Mouse (Mus musculus): ENCODE measurements around the gene Mcm2. TPM values are rescaled to one million over a fixed set of nuclear protein-coding genes. Genes with fewer than 3 reads are reported as not detected.

The Mcm2 gene
- polyA plus RNA-seq, 1 experiment, result 42.1 TPM

GRCm38 (mm10) chr6:88935735-88936276 is 37.2 kb upstream of the Mcm2 start:
- Histone ChIP-seq H3ac (ENCODE audit: control insufficient read depth, insufficient read length) (no peak overlapping the region), H3K36me3 (ENCODE audit: control insufficient read depth, insufficient read depth) (no peaks in the 10 kb centered on the region), H3K4me2 (ENCODE audit: low read depth) (no peak overlapping the region), H3K4me3 (no peak overlapping the region), H3K27me3 (ENCODE audit: control insufficient read depth, insufficient read depth, insufficient read length) (no peaks in the 10 kb centered on the region), H3K79me2 (ENCODE audit: control insufficient read depth, insufficient read depth) (no peaks in the 10 kb centered on the region)
- TF ChIP-seq POLR2AphosphoS2 (IDR thresholded peaks at IDR 0.05; ENCODE audit: insufficient read length, low read depth) (no peak), CEBPB (IDR thresholded peaks at IDR 0.05; ENCODE audit: insufficient read depth, poor library complexity, severe bottlenecking) (no peak), USF1 (IDR thresholded peaks at IDR 0.05; ENCODE audit: low read depth) (no peak), TCF12 (IDR thresholded peaks at IDR 0.05; ENCODE audit: insufficient read depth, poor library complexity, severe bottlenecking) (no peak), TCF3 (IDR thresholded peaks at IDR 0.05; ENCODE audit: insufficient read length, low read depth) (no peak), MAX (IDR thresholded peaks at IDR 0.05; ENCODE audit: low read depth) (no peak), E2F4 (IDR thresholded peaks at IDR 0.05; ENCODE audit: insufficient read depth) (no peak), POLR2A (IDR thresholded peaks at IDR 0.05; ENCODE audit: insufficient read length, low read depth) (no peak), REST (IDR thresholded peaks at IDR 0.05; ENCODE audit: insufficient read depth, insufficient read length) (no peak), SRF (IDR thresholded peaks at IDR 0.05; ENCODE audit: control insufficient read depth, insufficient read length, low read depth) (no peak), MYOD1 (IDR thresholded peaks at IDR 0.05; ENCODE audit: control insufficient read depth in 1 of 3, insufficient read length in 2 of 3, low read depth in 2 of 3) (no peak), MYOG (IDR thresholded peaks at IDR 0.05; ENCODE audit: control insufficient read depth in 1 of 3, insufficient read depth in 1 of 3, insufficient read length in 2 of 3, low read depth in 2 of 3) (no peak)

- TF ChIP-seq CEBPB (IDR thresholded peaks at IDR 0.05; ENCODE audit: insufficient read depth, poor library complexity, severe bottlenecking) (no peak), MYOG (IDR thresholded peaks at IDR 0.05; ENCODE audit: control insufficient read depth in 1 of 3, insufficient read depth in 1 of 3, insufficient read length in 2 of 3, low read depth in 2 of 3) (no peak)
- H3ac ChIP-seq (ENCODE audit: control insufficient read depth, insufficient read length), result no peak overlapping the region
- no peaks in the 10 kb centered on the region for H3K27me3 ChIP-seq (ENCODE audit: control insufficient read depth, insufficient read depth, insufficient read length)
- peak overlapping the region; percentile 4 for H3K4me2 ChIP-seq (ENCODE audit: low read depth)
- no peak overlapping the region for H3K4me3 ChIP-seq
- no peaks in the 10 kb centered on the region for H3K36me3 ChIP-seq (ENCODE audit: control insufficient read depth, insufficient read depth)
- no peaks in the 10 kb centered on the region for H3K79me2 ChIP-seq (ENCODE audit: control insufficient read depth, insufficient read depth)
Observed at GRCm38 (mm10) chr6:88934816-88935215, 36.2 kb upstream of the Mcm2 start.

GRCm38 (mm10) chr6:88934132-88934531 is 35.6 kb upstream of the Mcm2 start:
- no peak for TF ChIP-seq REST (IDR thresholded peaks at IDR 0.05; ENCODE audit: insufficient read depth, insufficient read length)
- no peak for TF ChIP-seq CEBPB (IDR thresholded peaks at IDR 0.05; ENCODE audit: insufficient read depth, poor library complexity, severe bottlenecking)
- TF ChIP-seq USF1 (IDR thresholded peaks at IDR 0.05; ENCODE audit: low read depth), result no peak
- TF ChIP-seq TCF12 (IDR thresholded peaks at IDR 0.05; ENCODE audit: insufficient read depth, poor library complexity, severe bottlenecking), result no peak
- TF ChIP-seq MAX (IDR thresholded peaks at IDR 0.05; ENCODE audit: low read depth), result no peak
- H3K27me3 ChIP-seq (ENCODE audit: control insufficient read depth, insufficient read depth, insufficient read length), result no peaks in the 10 kb centered on the region
- H3K79me2 ChIP-seq (ENCODE audit: control insufficient read depth, insufficient read depth), result no peaks in the 10 kb centered on the region
- no peak overlapping the region for H3ac ChIP-seq (ENCODE audit: control insufficient read depth, insufficient read length)
- no peaks in the 10 kb centered on the region for H3K36me3 ChIP-seq (ENCODE audit: control insufficient read depth, insufficient read depth)
- H3K4me3 ChIP-seq, result no peak overlapping the region
- H3K4me2 ChIP-seq (ENCODE audit: low read depth), result no peak overlapping the region

GRCm38 (mm10) chr6:88931449-88931848 is 32.9 kb upstream of the Mcm2 start:
- TF ChIP-seq TCF3 (IDR thresholded peaks at IDR 0.05; ENCODE audit: insufficient read length, low read depth), result no peak
- no peak for TF ChIP-seq POLR2AphosphoS2 (IDR thresholded peaks at IDR 0.05; ENCODE audit: insufficient read length, low read depth)
- TF ChIP-seq MYOD1 (IDR thresholded peaks at IDR 0.05; ENCODE audit: control insufficient read depth in 1 of 3, insufficient read length in 2 of 3, low read depth in 2 of 3), result no peak
- no peak for TF ChIP-seq CEBPB (IDR thresholded peaks at IDR 0.05; ENCODE audit: insufficient read depth, poor library complexity, severe bottlenecking)
- TF ChIP-seq TCF12 (IDR thresholded peaks at IDR 0.05; ENCODE audit: insufficient read depth, poor library complexity, severe bottlenecking), result no peak
- TF ChIP-seq USF1 (IDR thresholded peaks at IDR 0.05; ENCODE audit: low read depth), result no peak
- TF ChIP-seq SRF (IDR thresholded peaks at IDR 0.05; ENCODE audit: control insufficient read depth, insufficient read length, low read depth), result no peak
- no peak for TF ChIP-seq POLR2A (IDR thresholded peaks at IDR 0.05; ENCODE audit: insufficient read length, low read depth)
- TF ChIP-seq REST (IDR thresholded peaks at IDR 0.05; ENCODE audit: insufficient read depth, insufficient read length), result no peak
- TF ChIP-seq E2F4 (IDR thresholded peaks at IDR 0.05; ENCODE audit: insufficient read depth), result no peak
- TF ChIP-seq MAX (IDR thresholded peaks at IDR 0.05; ENCODE audit: low read depth), result no peak
- no peak for TF ChIP-seq MYOG (IDR thresholded peaks at IDR 0.05; ENCODE audit: control insufficient read depth in 1 of 3, insufficient read depth in 1 of 3, insufficient read length in 2 of 3, low read depth in 2 of 3)

GRCm38 (mm10) chr6:88930049-88930448 is 31.5 kb upstream of the Mcm2 start:
- TF ChIP-seq USF1 (IDR thresholded peaks at IDR 0.05; ENCODE audit: low read depth) (no peak), POLR2AphosphoS2 (IDR thresholded peaks at IDR 0.05; ENCODE audit: insufficient read length, low read depth) (no peak), POLR2A (IDR thresholded peaks at IDR 0.05; ENCODE audit: insufficient read length, low read depth) (no peak), TCF3 (IDR thresholded peaks at IDR 0.05; ENCODE audit: insufficient read length, low read depth) (no peak), MYOG (IDR thresholded peaks at IDR 0.05; ENCODE audit: control insufficient read depth in 1 of 3, insufficient read depth in 1 of 3, insufficient read length in 2 of 3, low read depth in 2 of 3) (no peak), MAX (IDR thresholded peaks at IDR 0.05; ENCODE audit: low read depth) (no peak), E2F4 (IDR thresholded peaks at IDR 0.05; ENCODE audit: insufficient read depth) (no peak), SRF (IDR thresholded peaks at IDR 0.05; ENCODE audit: control insufficient read depth, insufficient read length, low read depth) (no peak)
- Histone ChIP-seq H3K27me3 (ENCODE audit: control insufficient read depth, insufficient read depth, insufficient read length) (no peaks in the 10 kb centered on the region), H3K4me2 (ENCODE audit: low read depth) (no peak overlapping the region), H3K79me2 (ENCODE audit: control insufficient read depth, insufficient read depth) (no peaks in the 10 kb centered on the region), H3ac (ENCODE audit: control insufficient read depth, insufficient read length) (no peak overlapping the region), H3K36me3 (ENCODE audit: control insufficient read depth, insufficient read depth) (no peaks in the 10 kb centered on the region), H3K4me3 (no peak overlapping the region)

More at GRCm38 (mm10) chr6:88931449-88931848, 32.9 kb upstream of the Mcm2 start:
- Histone ChIP-seq H3K36me3 (ENCODE audit: control insufficient read depth, insufficient read depth) (no peaks in the 10 kb centered on the region), H3K4me3 (no peak overlapping the region), H3K27me3 (ENCODE audit: control insufficient read depth, insufficient read depth, insufficient read length) (no peaks in the 10 kb centered on the region), H3K79me2 (ENCODE audit: control insufficient read depth, insufficient read depth) (no peaks in the 10 kb centered on the region), H3ac (ENCODE audit: control insufficient read depth, insufficient read length) (no peak overlapping the region), H3K4me2 (ENCODE audit: low read depth) (no peak overlapping the region)
